Mouse (Mus musculus) liver, postnatal 0 days (tissue): Measurements from ENCODE around the gene Tbxa2r.

Experiments
- CTCF ChIP-seq: sonication (generic); IDR thresholded peaks from 2 replicates; pipeline ENCODE4 v1.5.1; 2016; ENCODE audit warnings: antibody characterized with exemption, low read depth
- EP300 ChIP-seq: IDR thresholded peaks from 2 replicates; pipeline ENCODE4 v1.6.1; 2016; ENCODE audit warnings: antibody characterized with exemption, low read depth, mild to moderate bottlenecking

DNA sequence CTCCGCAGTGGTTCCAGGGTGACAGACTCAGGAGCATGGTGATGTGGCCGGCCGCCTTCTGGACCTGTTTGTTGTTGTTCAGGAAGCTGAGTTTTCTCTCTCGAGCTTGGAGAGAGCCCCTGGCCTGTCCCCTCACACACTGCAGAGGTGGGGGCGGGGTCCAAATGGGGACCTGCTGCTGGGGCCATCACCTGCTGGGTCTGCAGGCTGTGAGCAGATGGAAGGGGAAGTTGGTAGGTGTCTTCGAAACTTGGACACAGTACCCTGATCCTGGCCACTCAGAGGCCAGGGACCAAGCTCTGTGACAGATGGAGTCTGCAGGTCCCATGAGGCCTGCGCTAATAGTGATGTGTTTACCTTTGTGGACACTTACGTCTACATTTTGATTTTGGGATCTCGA, 27.2 kb upstream of the Tbxa2r start:
- TF ChIP-seq CTCF (no peak), EP300 (no peak)
